Mouse (Mus musculus) megakaryocyte-erythroid progenitor cell, adult 5-6 weeks (primary cell): ENCODE data around the gene Cfap299. TPM values are rescaled to one million over a fixed set of nuclear protein-coding genes. Genes with fewer than 3 reads are reported as not detected.
"Not testable (repeated sequence)": the region's sequence is repeated elsewhere in the genome, so short reads cannot be mapped to it uniquely, and the experiment has no call there.

Experiments
- ATAC-seq: replicated peaks from 2 replicates; pipeline ENCODE4 v1.8.0; 2016; ENCODE audit warnings: mild to moderate bottlenecking, inconsistent platforms; ENCODE audit not compliant: severe bottlenecking, poor library complexity, low FRiP score, low TSS enrichment
- total RNA-seq, 2 experiments: library from RNA; stranded (forward) in 1 of 2; stranded (reverse) in 1 of 2; fragments of 200-1000, 215-1000 nt in 1 of 2; fragments of >200 nt in 1 of 2; fragmentation: Nextera tagmentation in 1 of 2; gene quantifications; 2 replicates each; pipeline ENCODE4 v1.2.3; 2014 to 2017

Gene Cfap299
- total RNA-seq, 2 experiments from 2014 or later: not detected

GRCm38 (mm10) chr5:98576538-98576937 is 247.4 kb downstream of the Cfap299 start:
- ATAC-seq: not testable (repeated sequence)

GRCm38 (mm10) chr5:98578398-98578797 is 249.3 kb downstream of the Cfap299 start:
- no peak for ATAC-seq

GRCm38 (mm10) chr5:98580811-98581210 is 251.7 kb downstream of the Cfap299 start:
- ATAC-seq: no peak

- no peak for ATAC-seq
Observed at GRCm38 (mm10) chr5:98582051-98582450, 252.9 kb downstream of the Cfap299 start.

GRCm38 (mm10) chr5:98585915-98586314 is 256.8 kb downstream of the Cfap299 start:
- no peak for ATAC-seq

- ATAC-seq: no peak
Observed at GRCm38 (mm10) chr5:98613511-98613910, 284.4 kb downstream of the Cfap299 start.

GRCm38 (mm10) chr5:98616902-98617301 is 287.8 kb downstream of the Cfap299 start:
- ATAC-seq: no peak

- no peak for ATAC-seq
Observed at GRCm38 (mm10) chr5:98617416-98617815, 288.3 kb downstream of the Cfap299 start.

- ATAC-seq: no peak
Observed at GRCm38 (mm10) chr5:98650345-98650744, 321.2 kb downstream of the Cfap299 start.

- ATAC-seq: no peak
Observed at GRCm38 (mm10) chr5:98651049-98651448, 321.9 kb downstream of the Cfap299 start.

- ATAC-seq: no peak
Observed at GRCm38 (mm10) chr5:98688254-98688653, 359.1 kb downstream of the Cfap299 start.

- ATAC-seq: no peak
Observed at GRCm38 (mm10) chr5:98692070-98692469, 363.0 kb downstream of the Cfap299 start.

- ATAC-seq: no peak
Observed at GRCm38 (mm10) chr5:98696336-98696735, 367.2 kb downstream of the Cfap299 start.

GRCm38 (mm10) chr5:98703963-98704362 is 374.9 kb downstream of the Cfap299 start:
- no peak for ATAC-seq

- ATAC-seq: no peak
Observed at GRCm38 (mm10) chr5:98706597-98706996, 377.5 kb downstream of the Cfap299 start.

GRCm38 (mm10) chr5:98715392-98715791 is 386.3 kb downstream of the Cfap299 start:
- no peak for ATAC-seq

- no peak for ATAC-seq
Observed at GRCm38 (mm10) chr5:98732157-98733009, 403.3 kb downstream of the Cfap299 start.

- ATAC-seq: no peak
Observed at GRCm38 (mm10) chr5:98733010-98733399, 403.9 kb downstream of the Cfap299 start.

GRCm38 (mm10) chr5:98761858-98762652 is 433.0 kb downstream of the Cfap299 start:
- ATAC-seq: no peak

GRCm38 (mm10) chr5:98778588-98778987 is 449.5 kb downstream of the Cfap299 start:
- no peak for ATAC-seq

- ATAC-seq: no peak
Observed at GRCm38 (mm10) chr5:98782066-98782465, 453.0 kb downstream of the Cfap299 start.
